In the genomic region with DNA sequence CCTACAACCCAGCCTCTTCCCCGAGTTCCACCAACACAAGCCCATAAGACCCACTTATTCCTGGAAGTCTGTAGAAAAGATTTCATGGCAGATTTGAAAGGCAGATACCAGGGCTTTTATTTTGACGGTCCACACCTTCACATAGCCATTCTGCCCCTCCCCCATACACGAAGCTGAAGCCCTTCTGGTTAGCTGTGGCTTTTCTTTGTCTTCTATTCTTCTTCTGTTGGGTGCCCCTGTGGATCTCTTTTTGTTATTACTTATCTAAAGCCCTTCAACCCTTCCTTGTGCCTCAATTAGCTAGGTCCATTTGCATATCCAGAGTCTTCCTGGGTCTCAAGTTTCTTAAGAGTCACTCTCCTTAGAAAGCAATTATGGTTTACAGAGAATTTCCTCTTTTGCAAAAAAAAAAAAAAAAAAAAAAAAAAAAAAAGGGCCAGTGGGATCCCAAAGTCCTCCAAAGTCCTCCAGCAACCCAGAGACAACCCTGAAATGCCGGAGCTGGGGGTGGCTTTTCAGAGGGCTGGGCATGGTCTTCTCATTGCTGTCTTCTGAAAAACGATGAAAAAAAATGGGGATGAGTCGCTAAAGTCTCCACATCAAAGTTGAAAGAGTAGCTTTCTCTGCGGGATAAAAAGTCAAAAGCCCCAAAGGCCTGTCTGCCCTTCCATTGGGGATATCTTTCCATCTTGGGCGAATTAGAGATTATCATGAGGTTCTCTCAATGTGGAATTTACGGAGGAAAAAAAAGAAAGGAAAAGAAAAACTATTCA, we compare ENCODE assay signal across 8 mouse cellular contexts.
A peak's percentile ranks its signal among the peaks of the same experiment; 100 is the strongest.
DNase-seq lines count a peak whose midpoint lies in the region; ATAC-seq and TF ChIP-seq lines count a peak whose summit lies in the region.

No protein-coding gene starts in this region.

- H3K9me3 ChIP-seq in lung, embryonic 16.5 days (ENCODE audit: control insufficient read depth, low read length), result no peaks in the 10 kb centered on the region
- H3K9me3 ChIP-seq in embryonic facial prominence, embryonic 13.5 days, result no peaks in the 10 kb centered on the region
- H3K9me3 ChIP-seq in limb, embryonic 14.5 days (ENCODE audit: control insufficient read depth, low read length), result no peaks in the 10 kb centered on the region
- H3K9me3 ChIP-seq in stomach, embryonic 14.5 days (ENCODE audit: control insufficient read depth, low read depth, low read length), result no peaks in the 10 kb centered on the region

- 19% methylated on average over 9 of the region's 9 CpGs for WGBS in lung, embryonic 16.5 days
- WGBS in embryonic facial prominence, embryonic 13.5 days, result 6% methylated on average over 9 of the region's 9 CpGs
- 8% methylated on average over 9 of the region's 9 CpGs for WGBS in limb, embryonic 14.5 days
- 13% methylated on average over 9 of the region's 9 CpGs for WGBS in stomach, embryonic 14.5 days

- H3K27me3 ChIP-seq in lung, embryonic 16.5 days (ENCODE audit: control insufficient read depth, insufficient read depth, low read depth, low read length), result no peaks in the 10 kb centered on the region
- H3K27me3 ChIP-seq in embryonic facial prominence, embryonic 13.5 days, result no peaks in the 10 kb centered on the region; the same call in none of the 2 replicates
- no peaks in the 10 kb centered on the region for H3K27me3 ChIP-seq in limb, embryonic 14.5 days (ENCODE audit: control insufficient read depth, insufficient read depth, low read length)
- H3K27me3 ChIP-seq in stomach, embryonic 14.5 days (ENCODE audit: control insufficient read depth, insufficient read depth, low read length), result no peaks in the 10 kb centered on the region

- ATAC-seq in lung, embryonic 16.5 days (ENCODE audit: low read depth), result no peak
- ATAC-seq in embryonic facial prominence, embryonic 13.5 days (ENCODE audit: insufficient number of reproducible peaks, insufficient read depth, low FRiP score, low TSS enrichment, low read depth), result no peak
- ATAC-seq in limb, embryonic 14.5 days (ENCODE audit: low FRiP score, low read depth), result no peak
- no peak for ATAC-seq in stomach, embryonic 14.5 days (ENCODE audit: insufficient number of reproducible peaks, insufficient read depth, low FRiP score, low read depth)
- no peak for ATAC-seq in megakaryocyte-erythroid progenitor cell, adult 5-6 weeks (replicated peaks; ENCODE audit: low FRiP score, low TSS enrichment, poor library complexity, severe bottlenecking)

- no peaks in the 10 kb centered on the region for H3K36me3 ChIP-seq in lung, embryonic 16.5 days (ENCODE audit: control insufficient read depth, insufficient read depth, low read length)
- no peaks in the 10 kb centered on the region for H3K36me3 ChIP-seq in embryonic facial prominence, embryonic 13.5 days
- H3K36me3 ChIP-seq in limb, embryonic 14.5 days (ENCODE audit: control insufficient read depth, insufficient read depth, low read length), result no peaks in the 10 kb centered on the region
- H3K36me3 ChIP-seq in stomach, embryonic 14.5 days (ENCODE audit: control insufficient read depth, insufficient read depth, low read length), result no peaks in the 10 kb centered on the region

- TF ChIP-seq POLR2A in limb, embryonic 14.5 days (IDR thresholded peaks at IDR 0.05; ENCODE audit: borderline replicate concordance, extremely low read depth, insufficient read depth, insufficient read length), result no peak

- H3K9ac ChIP-seq in lung, embryonic 16.5 days (ENCODE audit: low read length), result peak overlapping the region; percentile 19; the same call in 1 of the 2 replicates
- H3K9ac ChIP-seq in embryonic facial prominence, embryonic 13.5 days, result no peak overlapping the region
- H3K9ac ChIP-seq in limb, embryonic 14.5 days (ENCODE audit: low read depth, low read length, severe bottlenecking), result no peak overlapping the region
- no peak overlapping the region for H3K9ac ChIP-seq in stomach, embryonic 14.5 days (replicated peaks; ENCODE audit: low read depth, low read length)

- peak overlapping the region; percentile 16 for H3K4me3 ChIP-seq in lung, embryonic 16.5 days (ENCODE audit: low read length)
- peak overlapping the region; percentile 26 for H3K4me3 ChIP-seq in embryonic facial prominence, embryonic 13.5 days
- peak overlapping the region; percentile 13 for H3K4me3 ChIP-seq in limb, embryonic 14.5 days (replicated peaks; ENCODE audit: low read length)
- H3K4me3 ChIP-seq in stomach, embryonic 14.5 days (ENCODE audit: low read depth, low read length), result no peak overlapping the region

- H3K4me1 ChIP-seq in lung, embryonic 16.5 days (replicated peaks; ENCODE audit: control insufficient read depth, insufficient read depth, low read length), result peaks cover 10% of the 10 kb centered on the region
- H3K4me1 ChIP-seq in embryonic facial prominence, embryonic 13.5 days, result peaks cover 20% of the 10 kb centered on the region
- peaks cover 10% of the 10 kb centered on the region for H3K4me1 ChIP-seq in limb, embryonic 14.5 days (ENCODE audit: control insufficient read depth, insufficient read depth, low read length)
- no peaks in the 10 kb centered on the region; the same call in 1 of the 2 replicates for H3K4me1 ChIP-seq in stomach, embryonic 14.5 days (ENCODE audit: control insufficient read depth, insufficient read depth, low read length)

- H3K4me2 ChIP-seq in lung, embryonic 16.5 days (ENCODE audit: low read depth, low read length), result peak overlapping the region; percentile 51
- H3K4me2 ChIP-seq in embryonic facial prominence, embryonic 13.5 days, result peak overlapping the region; percentile 51
- peak overlapping the region; percentile 33 for H3K4me2 ChIP-seq in limb, embryonic 14.5 days (replicated peaks; ENCODE audit: low read depth, low read length, severe bottlenecking)
- H3K4me2 ChIP-seq in stomach, embryonic 14.5 days (replicated peaks; ENCODE audit: low read depth, low read length), result peak overlapping the region; percentile 28

- no peak overlapping the region for H3K27ac ChIP-seq in lung, embryonic 16.5 days (ENCODE audit: low read length)
- no peak overlapping the region for H3K27ac ChIP-seq in embryonic facial prominence, embryonic 13.5 days
- no peak overlapping the region for H3K27ac ChIP-seq in limb, embryonic 14.5 days (replicated peaks; ENCODE audit: low read depth, low read length)
- H3K27ac ChIP-seq in stomach, embryonic 14.5 days (ENCODE audit: low read length), result no peak overlapping the region

- no peak for DNase-seq in lung, adult 18-20 months
- no peak for DNase-seq in limb, embryonic 14.5 days (ENCODE audit: low spot score)
- no peak for DNase-seq in left cerebral cortex, adult 9 months (ENCODE audit: low spot score in 2 of 2)
- DNase-seq in layer of hippocampus, postnatal 36 days, result no peak
